Mouse (Mus musculus) forebrain, embryonic 10.5 days (tissue): ENCODE results near the gene Krtap28-13. TPM values are rescaled to one million over a fixed set of nuclear protein-coding genes. Genes with fewer than 3 reads are reported as not detected.
A peak's percentile ranks its signal among the peaks of the same experiment; 100 is the strongest.

Experiments
- DNase-seq: peaks from one replicate; pipeline ENCODE4 v3.0.0-alpha.2; 2017; ENCODE audit warnings: low spot score; ENCODE audit errors: extremely low spot score
- H3K27ac ChIP-seq: fragments of 300-500 bp; sonication (generic); 2 replicates; pipeline ENCODE4 v1.5.1; 2016; ENCODE audit warnings: mild to moderate bottlenecking
- H3K27me3 ChIP-seq: fragments of 300-500 bp; sonication (generic); 2 replicates; pipeline ENCODE4 v1.6.1; 2016; ENCODE audit warnings: mild to moderate bottlenecking; ENCODE audit not compliant: poor library complexity, severe bottlenecking
- H3K36me3 ChIP-seq: fragments of 300-500 bp; sonication (generic); replicated peaks from 2 replicates; pipeline ENCODE4 v1.6.1; 2016; ENCODE audit warnings: mild to moderate bottlenecking, moderate library complexity
- H3K4me1 ChIP-seq: fragments of 300-500 bp; sonication (generic); 2 replicates; pipeline ENCODE4 v1.6.1; 2016
- H3K4me3 ChIP-seq: fragments of 300-500 bp; sonication (generic); 2 replicates; pipeline ENCODE4 v1.5.1; 2016; ENCODE audit warnings: mild to moderate bottlenecking, moderate library complexity
- H3K9me3 ChIP-seq: fragments of 300-500 bp; sonication (generic); 2 replicates; pipeline ENCODE4 v1.6.1; 2016; ENCODE audit warnings: mild to moderate bottlenecking, moderate library complexity
- WGBS: fragments of 180-500 bp; shearing (Covaris S2); methylation state at CpG from one replicate; pipeline ENCODE4 v1.1.7; 2016; 5-methylcytosine and 5-hydroxymethylcytosine counted together
- polyA plus RNA-seq: library from polyadenylated mRNA; unstranded; fragments of >200 nt; fragmentation: Nextera tagmentation; extraction: Ambion mirVana; gene quantifications from 2 replicates; pipeline ENCODE4 v1.2.1, GENCODE M21; 2016

The Krtap28-13 gene
- polyA plus RNA-seq, 1 experiment from 2014 or later: not detected

DNA sequence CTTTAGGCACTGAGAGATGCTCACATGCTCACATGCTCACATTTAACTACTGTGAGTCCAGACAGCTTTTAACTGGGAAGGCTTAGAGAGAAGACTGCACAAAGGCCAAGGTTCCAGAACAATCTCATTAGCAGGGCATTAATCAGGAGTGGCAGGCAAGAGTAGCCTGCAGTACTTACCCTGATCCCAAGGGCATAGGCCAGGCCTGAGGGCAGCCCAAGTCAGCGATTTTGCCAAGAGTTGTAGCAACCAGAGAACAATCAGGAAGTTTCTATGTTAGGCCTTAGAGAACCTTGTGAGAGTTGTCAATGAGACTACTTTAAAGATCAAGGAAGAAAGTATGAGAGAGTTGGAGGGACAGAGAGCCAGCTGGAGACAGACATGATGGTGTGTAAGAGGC lies 2.2 kb upstream of the Krtap28-13 start:
- WGBS: 80% methylated on average over 1 of the region's 1 CpGs
- Histone ChIP-seq H3K27ac (no peak overlapping the region), H3K4me3 (no peak overlapping the region), H3K4me1 (no peaks in the 10 kb centered on the region), H3K36me3 (no peaks in the 10 kb centered on the region), H3K27me3 (no peaks in the 10 kb centered on the region), H3K9me3 (no peaks in the 10 kb centered on the region)
- no peak for DNase-seq

DNA sequence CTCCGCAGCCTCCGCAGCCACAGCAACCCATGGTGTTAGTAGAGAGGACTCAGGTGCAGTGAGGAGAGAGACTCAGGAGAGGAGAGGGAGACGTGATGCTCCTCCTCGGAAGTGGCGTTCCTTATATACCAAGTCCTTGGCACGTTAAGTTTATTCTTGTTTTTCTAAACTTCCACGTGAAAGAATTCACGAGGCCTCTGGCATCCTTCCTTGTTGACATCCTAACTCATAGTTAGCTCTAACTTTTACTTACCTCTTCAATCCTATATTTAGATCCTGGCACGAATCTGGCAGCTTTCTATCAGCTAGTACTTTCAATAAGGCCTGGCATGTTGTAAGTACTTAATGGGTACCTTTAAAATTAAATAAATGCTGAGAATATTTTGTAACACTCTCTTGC lies 1.5 kb upstream of the Krtap28-13 start, which contains the start of gene A030005K14Rik:
Gene A030005K14Rik (minus strand): TSS at position 101 of the 400 bp plus-strand sequence.
- H3K36me3 ChIP-seq: no peaks in the 10 kb centered on the region
- no peaks in the 10 kb centered on the region for H3K4me1 ChIP-seq
- H3K27me3 ChIP-seq: no peaks in the 10 kb centered on the region
- 93% methylated on average over 9 of the region's 9 CpGs for WGBS
- no peak within 1 kb of the TSS for H3K27ac ChIP-seq
- no peak within 1 kb of the TSS for H3K4me3 ChIP-seq
- DNase-seq: no peak
- no peaks in the 10 kb centered on the region for H3K9me3 ChIP-seq

DNA sequence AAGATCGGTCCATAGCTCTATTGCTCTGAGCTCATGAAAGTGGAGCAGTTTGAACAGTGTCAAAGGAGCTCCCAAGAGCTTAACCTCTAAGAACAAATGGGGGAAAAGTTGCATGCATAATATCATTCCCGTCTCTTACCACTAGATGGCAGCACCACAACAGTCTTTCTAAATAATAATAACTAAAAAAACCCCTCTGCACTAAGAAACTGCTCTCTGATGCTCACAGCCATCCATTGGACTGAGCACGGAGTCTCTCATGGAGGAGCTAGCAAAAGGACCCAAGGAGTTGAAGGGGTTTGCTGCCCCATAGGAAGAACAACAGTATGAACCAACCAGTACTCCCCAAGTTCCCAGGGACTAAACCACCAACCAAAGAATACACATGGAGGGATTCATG lies 4.1 kb downstream of the Krtap28-13 start:
- Histone ChIP-seq H3K4me3 (no peak overlapping the region), H3K36me3 (no peaks in the 10 kb centered on the region), H3K4me1 (no peaks in the 10 kb centered on the region), H3K27me3 (no peaks in the 10 kb centered on the region), H3K9me3 (no peaks in the 10 kb centered on the region), H3K27ac (no peak overlapping the region)
- DNase-seq: no peak
- WGBS: 29% methylated on average over 3 of the region's 3 CpGs

DNA sequence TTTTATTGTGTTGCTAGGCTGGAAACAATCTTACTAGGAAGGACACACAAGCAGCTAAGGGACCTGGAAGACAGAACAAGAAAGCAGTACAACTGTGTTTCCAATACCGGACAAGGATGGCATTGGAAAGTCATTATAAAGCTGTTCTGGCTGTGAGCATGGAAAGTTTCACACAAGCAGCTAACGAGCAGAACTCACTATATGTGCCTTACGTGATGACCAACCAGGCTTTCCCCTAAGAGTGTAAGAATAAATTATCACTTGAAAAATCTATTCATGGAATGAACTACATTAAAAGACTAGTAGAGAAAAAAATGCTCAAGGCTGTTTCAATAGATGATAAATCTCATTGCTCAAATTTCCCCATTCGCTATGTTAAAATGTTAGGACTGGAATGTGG lies 5.8 kb downstream of the Krtap28-13 start:
- WGBS: 89% methylated on average over 4 of the region's 4 CpGs
- H3K27ac ChIP-seq: no peak overlapping the region
- H3K4me1 ChIP-seq: no peaks in the 10 kb centered on the region
- no peak for DNase-seq
- H3K9me3 ChIP-seq: no peaks in the 10 kb centered on the region
- no peak overlapping the region for H3K4me3 ChIP-seq
- no peaks in the 10 kb centered on the region for H3K36me3 ChIP-seq
- H3K27me3 ChIP-seq: no peaks in the 10 kb centered on the region

DNA sequence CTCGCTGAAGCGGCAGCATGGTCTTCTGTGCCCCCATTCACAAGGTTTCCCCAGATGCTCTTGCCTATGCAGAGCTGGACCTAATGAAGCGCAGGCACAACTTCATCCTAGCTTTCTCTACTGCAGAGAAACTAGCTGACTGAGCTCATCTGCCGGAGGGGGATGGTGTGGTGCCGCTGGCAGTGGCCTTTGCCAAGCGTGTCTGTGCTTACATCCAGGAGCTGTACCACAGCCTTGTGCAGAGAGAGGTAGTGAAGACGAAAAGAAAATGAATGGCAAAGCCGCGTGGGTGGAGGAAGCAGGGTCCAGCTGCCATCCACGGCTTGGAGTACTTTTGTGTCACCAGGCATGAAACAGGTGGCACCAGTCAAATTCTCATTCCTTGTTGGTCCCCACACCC lies 6.5 kb downstream of the Krtap28-13 start:
- DNase-seq: no peak
- 90% methylated on average over 10 of the region's 10 CpGs for WGBS
- Histone ChIP-seq H3K36me3 (no peaks in the 10 kb centered on the region), H3K27ac (no peak overlapping the region), H3K4me3 (no peak overlapping the region), H3K4me1 (no peaks in the 10 kb centered on the region), H3K9me3 (no peaks in the 10 kb centered on the region), H3K27me3 (no peaks in the 10 kb centered on the region)

DNA sequence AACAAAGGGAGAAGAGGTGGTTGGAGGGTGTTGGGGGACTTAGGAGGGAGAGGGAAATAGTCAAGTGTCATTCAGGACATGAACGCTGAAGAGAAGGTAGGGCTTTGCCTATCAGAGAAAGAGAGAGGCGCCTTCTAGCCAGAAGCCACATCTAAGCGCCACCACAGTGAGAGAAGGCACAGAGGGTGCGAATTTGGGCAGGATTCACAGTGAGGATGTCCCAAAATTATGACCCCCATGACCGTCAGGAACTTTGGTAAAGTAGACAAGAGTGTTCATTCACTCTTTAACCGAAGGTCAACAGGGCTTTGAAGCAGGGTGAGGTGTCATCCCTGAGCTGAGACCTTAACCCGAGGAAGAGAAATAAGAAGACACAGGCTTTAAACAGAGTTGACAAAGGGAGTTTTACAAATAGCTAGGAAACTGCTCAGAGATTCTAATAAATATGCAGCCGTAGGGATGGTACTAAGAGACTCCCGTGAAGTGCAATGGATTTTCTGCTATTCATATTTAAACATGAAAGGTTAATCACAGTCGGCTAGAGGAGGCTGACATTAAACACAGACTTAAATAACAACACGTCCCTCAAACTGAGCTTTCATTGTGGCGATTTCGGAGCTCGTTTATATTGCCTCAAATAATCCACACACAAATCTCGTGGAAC lies 14.9 kb downstream of the Krtap28-13 start:
- no peaks in the 10 kb centered on the region for H3K36me3 ChIP-seq
- H3K27ac ChIP-seq: no peak overlapping the region
- WGBS: 50% methylated on average over 15 of the region's 15 CpGs
- peaks cover 9% of the 10 kb centered on the region; the same call in 1 of the 2 replicates for H3K4me1 ChIP-seq
- no peaks in the 10 kb centered on the region for H3K9me3 ChIP-seq
- peak overlapping the region; percentile 30; the same call in 1 of the 2 replicates for H3K4me3 ChIP-seq
- DNase-seq: no peak
- H3K27me3 ChIP-seq: no peaks in the 10 kb centered on the region

DNA sequence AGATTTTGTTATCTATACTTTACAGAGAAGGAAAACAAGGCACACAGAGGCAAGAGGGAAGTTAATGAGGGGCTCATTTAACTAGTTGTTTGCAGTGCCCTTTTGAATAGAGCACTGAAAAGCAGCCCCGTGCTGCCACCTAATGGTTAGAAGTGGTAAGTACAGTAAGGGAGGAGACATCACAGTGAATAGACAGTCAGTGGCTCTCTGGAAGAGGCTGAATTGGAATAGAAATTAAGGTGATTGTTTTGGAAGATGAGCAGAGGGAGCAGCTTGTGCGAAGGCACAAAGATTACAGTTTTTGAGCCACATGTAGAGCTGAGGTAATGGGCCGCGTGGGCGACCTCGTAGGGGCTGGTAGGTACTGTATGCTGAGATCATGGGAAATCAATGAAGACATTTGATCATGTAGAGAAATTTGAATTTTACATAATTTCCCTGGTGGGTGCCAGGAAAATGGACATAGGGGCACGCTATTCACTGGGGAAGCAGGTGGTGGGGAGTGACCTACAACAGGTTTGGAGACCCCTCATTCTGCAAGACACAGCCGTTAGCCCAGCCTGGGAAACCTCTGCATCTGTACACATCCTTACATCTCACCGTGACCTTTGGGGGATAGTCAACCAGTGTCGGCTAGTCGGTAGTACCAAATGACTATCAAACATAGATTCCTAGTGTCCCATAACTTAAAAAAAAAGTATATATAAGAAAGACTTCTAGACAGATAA lies 15.6 kb downstream of the Krtap28-13 start:
- Histone ChIP-seq H3K4me3 (peak overlapping the region; percentile 30; the same call in 1 of the 2 replicates), H3K4me1 (peaks cover 9% of the 10 kb centered on the region; the same call in 1 of the 2 replicates), H3K36me3 (no peaks in the 10 kb centered on the region), H3K9me3 (no peaks in the 10 kb centered on the region), H3K27me3 (no peaks in the 10 kb centered on the region), H3K27ac (no peak overlapping the region)
- DNase-seq: peak; percentile 42
- 50% methylated on average over 11 of the region's 11 CpGs for WGBS

DNA sequence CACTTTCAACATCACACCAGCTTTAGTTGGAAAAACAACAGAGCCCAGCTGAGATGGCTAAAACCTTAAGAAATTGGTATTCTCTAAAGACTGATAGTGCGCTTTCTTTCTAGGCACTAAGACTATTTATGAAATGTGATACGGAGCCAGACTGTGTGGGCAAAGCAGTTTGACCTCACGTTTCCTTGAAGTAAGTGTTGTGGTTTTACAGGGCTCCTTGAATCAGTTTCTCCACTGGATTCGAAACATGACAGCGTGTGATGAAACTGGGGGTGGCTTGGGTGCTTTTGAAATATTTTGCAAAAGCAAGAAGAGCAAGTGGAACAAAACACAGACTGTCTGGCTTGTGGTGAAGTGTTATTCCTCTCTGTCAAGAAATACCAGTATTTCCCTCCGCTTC lies 16.3 kb downstream of the Krtap28-13 start:
- Histone ChIP-seq H3K9me3 (no peaks in the 10 kb centered on the region), H3K36me3 (no peaks in the 10 kb centered on the region), H3K4me3 (no peak overlapping the region), H3K4me1 (peaks cover 9% of the 10 kb centered on the region; the same call in 1 of the 2 replicates), H3K27me3 (no peaks in the 10 kb centered on the region), H3K27ac (no peak overlapping the region)
- no peak for DNase-seq
- 89% methylated on average over 6 of the region's 6 CpGs for WGBS

DNA sequence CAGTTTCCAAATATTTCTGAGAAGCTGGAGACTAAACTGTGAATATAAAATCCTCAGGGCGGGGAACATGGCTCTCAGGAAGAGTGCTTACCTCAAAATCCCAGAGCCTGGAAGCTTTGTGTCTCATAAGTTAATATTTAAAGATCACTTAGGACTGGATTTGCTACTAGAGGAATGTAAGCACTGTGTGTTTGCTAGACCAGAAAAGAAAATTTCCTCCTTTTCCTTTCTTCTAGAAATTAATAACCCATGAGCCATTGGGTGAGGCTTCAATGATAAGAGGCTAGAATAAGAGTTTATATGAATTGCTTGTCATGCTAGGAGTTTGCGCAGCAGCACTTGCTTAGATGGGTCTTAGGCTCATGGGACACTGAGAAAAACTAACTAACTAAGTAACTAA lies 24.1 kb downstream of the Krtap28-13 start:
- H3K27me3 ChIP-seq: no peaks in the 10 kb centered on the region
- H3K4me3 ChIP-seq: no peak overlapping the region
- no peak overlapping the region for H3K27ac ChIP-seq
- 90% methylated on average over 2 of the region's 2 CpGs for WGBS
- DNase-seq: no peak
- H3K4me1 ChIP-seq: no peaks in the 10 kb centered on the region
- H3K9me3 ChIP-seq: no peaks in the 10 kb centered on the region
- H3K36me3 ChIP-seq: no peaks in the 10 kb centered on the region

DNA sequence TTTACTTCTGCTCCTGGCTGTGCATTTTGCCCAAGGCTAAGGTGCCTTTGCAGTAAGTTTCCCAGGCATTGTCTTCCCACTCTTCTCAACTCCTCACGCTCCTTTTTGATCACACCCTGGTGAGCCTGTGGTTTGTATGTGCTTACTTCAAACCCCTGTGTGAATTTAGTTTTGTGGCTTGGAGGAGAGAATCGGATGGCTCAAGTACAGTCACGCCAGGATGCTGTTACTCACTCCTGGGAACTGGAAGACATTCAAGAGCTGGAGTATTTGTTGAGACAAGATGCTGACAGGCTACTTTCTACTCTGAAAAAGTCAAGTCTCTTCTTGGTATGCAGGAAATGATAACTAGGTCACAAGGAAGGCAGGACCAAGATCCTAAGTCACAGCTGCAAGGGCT lies 30.5 kb downstream of the Krtap28-13 start:
- 81% methylated on average over 3 of the region's 3 CpGs for WGBS
- Histone ChIP-seq H3K9me3 (no peaks in the 10 kb centered on the region), H3K27ac (no peak overlapping the region), H3K36me3 (no peaks in the 10 kb centered on the region), H3K27me3 (no peaks in the 10 kb centered on the region), H3K4me3 (no peak overlapping the region), H3K4me1 (no peaks in the 10 kb centered on the region)
- no peak for DNase-seq

DNA sequence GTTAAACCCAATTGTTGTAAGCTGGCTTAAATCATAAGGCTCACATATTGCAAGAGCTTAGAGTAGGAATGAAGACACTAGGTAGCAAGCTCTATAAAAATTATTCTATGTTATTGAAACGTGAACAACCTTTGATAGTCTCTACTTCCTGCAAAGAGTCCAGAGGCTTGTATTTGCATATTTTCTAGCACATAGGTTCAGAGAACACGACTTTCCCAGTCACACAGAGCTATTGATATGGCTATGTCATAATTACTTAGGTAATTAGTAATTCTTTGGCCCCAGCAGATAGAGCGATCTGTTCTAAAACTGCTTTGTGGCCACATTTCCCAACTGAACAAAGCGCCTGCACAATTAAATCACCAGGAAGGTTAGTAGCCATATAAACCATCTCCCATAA lies 36.2 kb downstream of the Krtap28-13 start:
- Histone ChIP-seq H3K4me3 (no peak overlapping the region), H3K27ac (no peak overlapping the region), H3K9me3 (no peaks in the 10 kb centered on the region), H3K36me3 (no peaks in the 10 kb centered on the region), H3K27me3 (no peaks in the 10 kb centered on the region), H3K4me1 (peaks cover 4% of the 10 kb centered on the region; the same call in 1 of the 2 replicates)
- DNase-seq: no peak
- WGBS: 84% methylated on average over 4 of the region's 4 CpGs

DNA sequence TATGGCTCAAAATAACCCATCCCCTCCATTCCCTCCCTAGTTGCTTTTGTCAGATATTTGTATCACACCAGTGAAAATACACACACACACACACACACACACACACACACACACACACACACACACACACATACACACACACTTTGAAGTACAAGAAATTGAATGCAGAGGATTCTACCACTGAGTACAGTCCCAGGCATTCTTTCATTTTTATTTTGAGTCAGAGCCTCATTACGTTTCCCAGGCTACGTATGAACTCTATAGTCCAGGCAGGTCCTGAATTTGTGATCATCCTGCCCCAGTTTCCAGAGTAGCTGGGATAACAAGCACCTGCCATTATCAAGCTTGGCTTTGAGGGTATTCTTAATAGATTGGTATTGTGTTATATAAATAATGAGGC lies 38.4 kb downstream of the Krtap28-13 start:
- DNase-seq: no peak
- 87% methylated on average over 2 of the region's 2 CpGs for WGBS
- H3K27me3 ChIP-seq: no peaks in the 10 kb centered on the region

DNA sequence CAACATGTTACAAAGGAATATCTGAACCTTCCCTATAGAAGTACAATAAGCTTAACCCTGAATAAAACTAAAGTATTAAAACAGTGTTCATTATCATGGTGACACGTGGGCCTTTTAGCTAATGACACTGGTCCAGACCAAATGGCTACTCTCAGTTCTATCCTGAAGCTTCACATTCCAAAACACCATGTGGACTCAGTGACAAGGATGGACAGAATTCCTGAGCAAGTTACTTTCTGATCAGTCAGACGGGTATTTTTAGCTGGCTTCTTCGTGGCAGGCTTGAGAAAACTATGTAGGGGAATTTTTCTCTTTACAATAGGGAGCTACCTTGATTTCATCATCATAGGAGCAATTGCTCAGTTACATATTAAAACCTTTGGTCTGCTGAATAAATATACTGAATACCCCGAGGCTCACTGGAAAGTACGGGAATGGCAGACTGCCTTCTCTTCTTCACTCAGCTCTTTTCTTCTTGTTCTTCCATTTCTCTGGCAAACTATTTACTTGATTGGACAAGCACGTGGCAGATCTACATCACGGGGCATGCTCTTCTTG lies 38.9 kb downstream of the Krtap28-13 start:
- no peak overlapping the region for H3K27ac ChIP-seq
- H3K4me3 ChIP-seq: no peak overlapping the region
- H3K36me3 ChIP-seq: no peaks in the 10 kb centered on the region
- H3K27me3 ChIP-seq: no peaks in the 10 kb centered on the region
- H3K9me3 ChIP-seq: no peaks in the 10 kb centered on the region
- WGBS: 82% methylated on average over 7 of the region's 7 CpGs
- no peak for DNase-seq
- H3K4me1 ChIP-seq: peaks cover 4% of the 10 kb centered on the region; the same call in 1 of the 2 replicates

More for the DNA sequence above, 38.4 kb downstream of the Krtap28-13 start:
- Histone ChIP-seq H3K27ac (no peak overlapping the region), H3K9me3 (no peaks in the 10 kb centered on the region), H3K4me3 (no peak overlapping the region), H3K4me1 (peaks cover 4% of the 10 kb centered on the region; the same call in 1 of the 2 replicates), H3K36me3 (no peaks in the 10 kb centered on the region)
